Mouse (Mus musculus): ENCODE measurements at regions not wholly inside any gene's neighbourhood (a gene's known extent, or its start where the extent isn't known, plus 50 kb on each side); places are given as distances from the start of the nearest gene placed in this dataset.

DNA sequence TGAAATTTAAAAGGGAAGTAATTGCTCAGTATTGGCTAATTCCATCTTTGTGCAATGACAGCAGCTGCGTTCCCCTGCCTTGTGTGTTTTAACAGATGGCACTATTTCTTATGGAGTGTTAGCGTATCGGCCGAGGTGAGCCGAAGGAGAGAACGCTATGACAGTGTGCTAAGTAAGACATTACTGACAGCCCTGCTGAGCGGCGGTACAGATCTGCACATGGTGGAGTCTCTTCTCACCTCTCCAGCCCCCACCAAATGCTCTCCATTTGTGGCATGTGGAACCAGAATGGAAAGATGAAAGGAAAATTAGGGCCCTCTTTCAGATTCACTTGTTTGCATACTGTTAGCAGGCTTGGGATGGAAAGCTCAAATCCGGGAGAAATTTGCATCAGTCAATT is 291.5 kb downstream of the Rnf144b start:
- Histone ChIP-seq H3K9me3 (no peaks in the 10 kb centered on the region), H3K4me2 (replicated peaks) (no peak overlapping the region), H3K4me1 (no peaks in the 10 kb centered on the region), H3K9ac (replicated peaks) (no peak overlapping the region), H3K36me3 (no peaks in the 10 kb centered on the region), H3K4me3 (no peak overlapping the region), H3K27ac (replicated peaks) (no peak overlapping the region), H3K27me3 (no peaks in the 10 kb centered on the region)
- 82% methylated on average over 9 of the region's 9 CpGs for WGBS
- ATAC-seq (ENCODE audit: low FRiP score, low read depth), result no peak

DNA sequence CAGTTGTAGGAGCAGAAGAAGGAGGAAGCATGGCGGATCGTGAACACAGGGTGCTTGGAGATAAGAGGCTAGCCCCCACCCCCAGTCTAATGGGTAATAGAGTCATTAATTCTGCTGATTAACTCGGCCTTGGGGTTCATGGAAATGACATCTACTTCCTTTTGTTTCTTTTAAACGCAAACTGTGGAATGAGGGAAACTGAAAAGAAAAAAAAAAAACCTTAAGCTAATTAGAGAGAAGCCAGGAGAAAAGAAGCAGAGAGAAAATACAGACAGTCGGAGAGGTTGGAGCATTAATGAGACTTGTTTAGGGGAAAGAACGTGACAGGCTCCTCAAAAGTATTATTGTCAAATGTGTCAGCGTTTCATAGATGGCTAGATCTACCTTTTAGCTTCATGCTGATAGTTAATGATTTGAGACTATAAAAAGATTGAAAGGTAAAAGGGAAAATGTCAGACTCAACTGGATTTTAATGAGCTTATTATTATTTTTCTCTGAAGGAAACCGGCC is 307.5 kb downstream of the Rnf144b start:
- peaks cover 10% of the 10 kb centered on the region; the same call in 1 of the 2 replicates for H3K4me1 ChIP-seq
- no peak overlapping the region for H3K4me2 ChIP-seq (replicated peaks)
- 0 out of 2 replicates have a peak overlapping the region, but pooled peaks have one; percentile 27 for H3K27ac ChIP-seq (replicated peaks)
- H3K4me3 ChIP-seq, result no peak overlapping the region
- H3K9me3 ChIP-seq, result no peaks in the 10 kb centered on the region
- 57% methylated on average over 8 of the region's 8 CpGs for WGBS
- no peak overlapping the region for H3K9ac ChIP-seq (replicated peaks)
- ATAC-seq (ENCODE audit: low FRiP score, low read depth), result no peak
- no peaks in the 10 kb centered on the region for H3K36me3 ChIP-seq
- H3K27me3 ChIP-seq, result no peaks in the 10 kb centered on the region

- no peak for ATAC-seq (ENCODE audit: low FRiP score, low read depth)
- no peaks in the 10 kb centered on the region for H3K27me3 ChIP-seq
- no peaks in the 10 kb centered on the region for H3K36me3 ChIP-seq
- no peak overlapping the region for H3K4me2 ChIP-seq (replicated peaks)
- H3K27ac ChIP-seq (replicated peaks), result 0 out of 2 replicates have a peak overlapping the region, but pooled peaks have one; percentile 27
- no peak overlapping the region for H3K9ac ChIP-seq (replicated peaks)
- H3K4me3 ChIP-seq, result no peak overlapping the region
- no peaks in the 10 kb centered on the region for H3K9me3 ChIP-seq
- WGBS, result 68% methylated on average over 9 of the region's 9 CpGs
- peaks cover 10% of the 10 kb centered on the region; the same call in 1 of the 2 replicates for H3K4me1 ChIP-seq
Measured at GRCm38 (mm10) chr13:47430409-47430808, 308.0 kb downstream of the Rnf144b start.

DNA sequence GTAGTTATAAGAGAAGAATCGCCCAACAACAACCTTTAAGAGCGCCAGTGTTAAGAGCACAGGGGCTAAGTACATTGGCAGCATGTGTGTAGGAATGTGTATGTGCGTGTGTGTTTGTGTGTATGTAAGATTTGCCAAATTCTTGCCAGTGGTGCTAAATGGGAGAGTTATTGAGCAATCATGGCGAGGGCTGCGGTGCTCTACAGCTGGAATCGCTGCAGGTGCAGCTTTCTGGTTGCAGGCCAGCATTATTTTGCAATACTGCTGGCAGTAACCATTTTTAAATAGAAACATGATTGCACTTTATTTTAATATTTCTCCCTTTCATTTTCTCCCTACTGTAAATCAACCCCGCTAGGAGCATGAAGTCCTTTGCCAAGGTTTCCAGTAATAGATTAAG is 313.2 kb downstream of the Rnf144b start:
- Histone ChIP-seq H3K36me3 (no peaks in the 10 kb centered on the region), H3K4me2 (replicated peaks) (no peak overlapping the region), H3K4me3 (no peak overlapping the region), H3K4me1 (peaks cover under 1% of the 10 kb centered on the region; the same call in 1 of the 2 replicates), H3K27me3 (no peaks in the 10 kb centered on the region), H3K9ac (replicated peaks) (no peak overlapping the region), H3K27ac (replicated peaks) (no peak overlapping the region), H3K9me3 (no peaks in the 10 kb centered on the region)
- no peak for ATAC-seq (ENCODE audit: low FRiP score, low read depth)
- 96% methylated on average over 7 of the region's 7 CpGs for WGBS

GRCm38 (mm10) chr13:47444876-47445275 is 322.4 kb downstream of the Rnf144b start:
- 84% methylated on average over 3 of the region's 3 CpGs for WGBS
- H3K9ac ChIP-seq (replicated peaks), result no peak overlapping the region
- H3K27me3 ChIP-seq, result no peaks in the 10 kb centered on the region
- H3K4me1 ChIP-seq, result no peaks in the 10 kb centered on the region
- no peak for ATAC-seq (ENCODE audit: low FRiP score, low read depth)
- no peak overlapping the region for H3K4me2 ChIP-seq (replicated peaks)
- no peaks in the 10 kb centered on the region for H3K36me3 ChIP-seq
- H3K9me3 ChIP-seq, result no peaks in the 10 kb centered on the region
- no peak overlapping the region for H3K27ac ChIP-seq (replicated peaks)
- H3K4me3 ChIP-seq, result no peak overlapping the region

GRCm38 (mm10) chr13:47452186-47452760 is 329.8 kb downstream of the Rnf144b start:
- Histone ChIP-seq H3K9ac (replicated peaks) (no peak overlapping the region), H3K27me3 (no peaks in the 10 kb centered on the region), H3K27ac (replicated peaks) (peak overlapping the region; percentile 52), H3K9me3 (no peaks in the 10 kb centered on the region), H3K4me1 (no peaks in the 10 kb centered on the region), H3K4me2 (replicated peaks) (no peak overlapping the region), H3K36me3 (no peaks in the 10 kb centered on the region), H3K4me3 (no peak overlapping the region)
- no peak for ATAC-seq (ENCODE audit: low FRiP score, low read depth)
- WGBS, result 76% methylated on average over 17 of the region's 17 CpGs

DNA sequence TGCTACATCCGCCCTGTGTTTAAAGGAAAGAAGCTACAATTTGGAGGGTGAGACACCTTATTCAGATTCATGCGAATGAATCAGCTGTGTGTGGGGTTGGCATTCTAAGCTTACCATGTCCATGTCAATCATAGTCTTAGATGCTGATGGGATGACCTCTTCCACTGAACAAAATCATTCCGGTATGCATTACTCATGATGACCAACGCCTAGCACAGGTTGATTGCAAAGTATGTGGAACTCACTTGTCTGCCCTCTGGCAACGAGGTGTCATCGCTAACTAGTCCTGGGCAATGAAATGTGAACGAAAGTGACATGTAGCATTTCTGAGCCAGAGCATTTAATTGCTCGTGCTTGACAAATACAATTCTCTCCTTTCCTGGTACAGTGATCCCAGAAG is 339.7 kb downstream of the Rnf144b start:
- ATAC-seq (ENCODE audit: low FRiP score, low read depth), result no peak
- Histone ChIP-seq H3K27ac (replicated peaks) (no peak overlapping the region), H3K9me3 (no peaks in the 10 kb centered on the region), H3K4me3 (no peak overlapping the region), H3K27me3 (no peaks in the 10 kb centered on the region), H3K9ac (replicated peaks) (no peak overlapping the region), H3K36me3 (no peaks in the 10 kb centered on the region), H3K4me1 (no peaks in the 10 kb centered on the region), H3K4me2 (replicated peaks) (no peak overlapping the region)
- WGBS, result 86% methylated on average over 8 of the region's 8 CpGs

DNA sequence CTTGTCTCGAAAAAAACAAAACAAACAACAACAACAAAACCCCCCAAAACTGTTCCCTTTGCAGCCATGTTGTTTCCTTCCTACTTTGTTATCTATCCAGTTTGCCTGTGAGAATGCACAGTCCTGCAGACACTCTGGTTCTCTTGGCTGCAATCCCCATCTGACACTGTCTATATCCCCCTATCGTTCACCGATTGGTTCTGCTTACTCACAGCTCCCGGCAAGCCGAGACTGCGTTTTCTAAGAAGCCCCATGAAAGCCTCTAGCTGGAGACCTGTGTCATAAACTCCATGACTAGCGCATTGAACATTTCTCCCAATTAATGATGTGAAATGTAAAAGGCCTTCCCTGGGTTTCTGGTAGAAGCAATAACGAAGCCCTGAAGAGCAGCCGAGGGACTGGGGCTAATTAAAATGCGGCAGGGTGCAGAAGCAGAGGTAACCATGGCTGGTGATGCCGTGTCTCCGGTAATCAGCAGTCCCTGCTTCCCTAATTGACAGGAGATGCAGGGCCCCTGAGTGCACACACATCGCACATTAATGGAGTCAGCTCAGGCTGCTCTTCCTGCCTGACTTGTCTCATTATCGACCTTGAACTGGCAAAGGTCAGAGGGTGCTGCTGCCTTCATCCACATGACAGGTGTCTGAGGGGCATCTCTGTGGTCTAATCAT is 349.2 kb downstream of the Rnf144b start:
- Histone ChIP-seq H3K9me3 (no peaks in the 10 kb centered on the region), H3K4me3 (no peak overlapping the region), H3K4me1 (peaks cover 7% of the 10 kb centered on the region; the same call in 1 of the 2 replicates), H3K4me2 (replicated peaks) (no peak overlapping the region), H3K9ac (replicated peaks) (no peak overlapping the region), H3K27ac (replicated peaks) (peak overlapping the region; percentile 60), H3K27me3 (no peaks in the 10 kb centered on the region), H3K36me3 (no peaks in the 10 kb centered on the region)
- WGBS, result 60% methylated on average over 14 of the region's 14 CpGs
- peak; percentile 88 for ATAC-seq (ENCODE audit: low FRiP score, low read depth)

GRCm38 (mm10) chr13:47480159-47480558 is 357.7 kb downstream of the Rnf144b start:
- Histone ChIP-seq H3K4me3 (no peak overlapping the region), H3K9me3 (no peaks in the 10 kb centered on the region), H3K27me3 (no peaks in the 10 kb centered on the region), H3K36me3 (no peaks in the 10 kb centered on the region), H3K27ac (replicated peaks) (no peak overlapping the region), H3K4me2 (replicated peaks) (no peak overlapping the region), H3K4me1 (no peaks in the 10 kb centered on the region), H3K9ac (replicated peaks) (no peak overlapping the region)
- no peak for ATAC-seq (ENCODE audit: low FRiP score, low read depth)
- 71% methylated on average over 10 of the region's 10 CpGs for WGBS

DNA sequence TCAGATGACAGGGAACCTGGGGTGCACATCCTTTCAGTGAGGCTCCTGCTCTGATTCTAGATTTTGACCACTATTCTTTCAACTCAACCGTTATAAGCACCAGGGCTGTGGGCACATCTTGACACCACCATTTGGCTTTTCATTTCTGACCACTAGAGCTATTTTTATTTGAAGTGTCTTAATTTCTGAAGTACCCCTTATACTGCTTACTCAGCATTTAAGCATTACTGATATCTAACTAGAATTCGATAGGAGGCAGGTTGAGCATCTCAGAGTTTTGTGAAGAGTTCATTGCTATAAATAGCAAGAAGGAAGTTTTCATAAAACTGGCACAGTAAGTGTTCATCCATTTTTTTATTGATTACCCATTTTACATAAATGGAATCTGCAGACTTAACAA is 362.4 kb downstream of the Rnf144b start:
- no peaks in the 10 kb centered on the region for H3K27me3 ChIP-seq
- H3K9ac ChIP-seq (replicated peaks), result no peak overlapping the region
- no peak overlapping the region for H3K27ac ChIP-seq (replicated peaks)
- H3K36me3 ChIP-seq, result no peaks in the 10 kb centered on the region
- H3K4me3 ChIP-seq, result no peak overlapping the region
- H3K9me3 ChIP-seq, result no peaks in the 10 kb centered on the region
- no peaks in the 10 kb centered on the region for H3K4me1 ChIP-seq
- no peak overlapping the region for H3K4me2 ChIP-seq (replicated peaks)
- ATAC-seq (ENCODE audit: low FRiP score, low read depth), result no peak
- WGBS, result 90% methylated on average over 2 of the region's 2 CpGs

GRCm38 (mm10) chr13:47486111-47486510 is 363.7 kb downstream of the Rnf144b start:
- Histone ChIP-seq H3K36me3 (no peaks in the 10 kb centered on the region), H3K4me1 (no peaks in the 10 kb centered on the region), H3K9ac (replicated peaks) (no peak overlapping the region), H3K4me3 (no peak overlapping the region), H3K4me2 (replicated peaks) (no peak overlapping the region), H3K9me3 (no peaks in the 10 kb centered on the region), H3K27me3 (no peaks in the 10 kb centered on the region), H3K27ac (replicated peaks) (no peak overlapping the region)
- no peak for ATAC-seq (ENCODE audit: low FRiP score, low read depth)

GRCm38 (mm10) chr13:47486658-47487057 is 364.2 kb downstream of the Rnf144b start:
- no peak overlapping the region for H3K4me2 ChIP-seq (replicated peaks)
- no peak overlapping the region for H3K27ac ChIP-seq (replicated peaks)
- 91% methylated on average over 3 of the region's 3 CpGs for WGBS
- no peaks in the 10 kb centered on the region for H3K9me3 ChIP-seq
- no peaks in the 10 kb centered on the region for H3K36me3 ChIP-seq
- H3K9ac ChIP-seq (replicated peaks), result no peak overlapping the region
- H3K27me3 ChIP-seq, result no peaks in the 10 kb centered on the region
- no peak for ATAC-seq (ENCODE audit: low FRiP score, low read depth)
- H3K4me1 ChIP-seq, result no peaks in the 10 kb centered on the region
- H3K4me3 ChIP-seq, result no peak overlapping the region

All from midbrain, embryonic 12.5 days (tissue).